Mouse (Mus musculus): ENCODE data around the gene Ttll8. TPM values are rescaled to one million over a fixed set of nuclear protein-coding genes. Genes with fewer than 3 reads are reported as not detected.
A peak's percentile ranks its signal among the peaks of the same experiment; 100 is the strongest.

The Ttll8 gene
- not detected for total RNA-seq (2021)

GRCm38 (mm10) chr15:88954368-88955072 is at the start of gene Ttll8:
Gene Ttll8 (minus strand): TSS chr15:88954418.
- DNase-seq: no peak

GRCm38 (mm10) chr15:89001245-89001644 is 47.0 kb upstream of the Ttll8 start:
- no peak for DNase-seq

- DNase-seq: no peak
Measured at GRCm38 (mm10) chr15:89000367-89000766, 46.1 kb upstream of the Ttll8 start.

GRCm38 (mm10) chr15:88999124-88999523 is 44.9 kb upstream of the Ttll8 start:
- DNase-seq: peak; percentile 23

- DNase-seq: no peak
Measured at GRCm38 (mm10) chr15:88998636-88999035, 44.4 kb upstream of the Ttll8 start.

GRCm38 (mm10) chr15:88989236-88989635 is 35.0 kb upstream of the Ttll8 start:
- DNase-seq: no peak

GRCm38 (mm10) chr15:88982534-88983079 is 28.4 kb upstream of the Ttll8 start, which contains the start of gene Mov10l1:
Gene Mov10l1 (plus strand): TSS chr15:88982909.
- no peak for DNase-seq

GRCm38 (mm10) chr15:88979138-88979446 is 24.9 kb upstream of the Ttll8 start:
- no peak for DNase-seq

- DNase-seq: no peak
Measured at GRCm38 (mm10) chr15:88978281-88979137, 24.3 kb upstream of the Ttll8 start, which contains the start of gene Mlc1. Gene Mlc1 (minus strand): TSS chr15:88979007.

GRCm38 (mm10) chr15:88972300-88972699 is 18.1 kb upstream of the Ttll8 start:
- DNase-seq: no peak

- no peak for DNase-seq
Measured at GRCm38 (mm10) chr15:88964070-88964578, 9.9 kb upstream of the Ttll8 start.

- no peak for DNase-seq
Measured at GRCm38 (mm10) chr15:88957522-88957921, 3.3 kb upstream of the Ttll8 start.

GRCm38 (mm10) chr15:88955342-88955741 is 1.1 kb upstream of the Ttll8 start:
- DNase-seq: no peak

GRCm38 (mm10) chr15:88951246-88951645 is 3.0 kb downstream of the Ttll8 start:
- DNase-seq: no peak

- no peak for DNase-seq
Measured at GRCm38 (mm10) chr15:88946851-88947250, 7.4 kb downstream of the Ttll8 start.

- DNase-seq: no peak
Measured at GRCm38 (mm10) chr15:88943896-88944551, 10.2 kb downstream of the Ttll8 start.

GRCm38 (mm10) chr15:88942783-88943182 is 11.4 kb downstream of the Ttll8 start:
- DNase-seq: no peak

- DNase-seq: no peak
Measured at GRCm38 (mm10) chr15:88937291-88937650, 16.9 kb downstream of the Ttll8 start.

GRCm38 (mm10) chr15:88936619-88937290 is 17.5 kb downstream of the Ttll8 start:
- no peak for DNase-seq

- DNase-seq: peak; percentile 36
Measured at GRCm38 (mm10) chr15:88934141-88934540, 20.1 kb downstream of the Ttll8 start.

- no peak for DNase-seq
Measured at GRCm38 (mm10) chr15:88932667-88933066, 21.6 kb downstream of the Ttll8 start.

GRCm38 (mm10) chr15:88921992-88922310 is 32.3 kb downstream of the Ttll8 start:
- peak; percentile 40 for DNase-seq
